15 mouse cellular contexts compared by ENCODE assay signal in genomic region chr1:191945341-191945740, GRCm38 (mm10). TPM values are rescaled to one million over a fixed set of nuclear protein-coding genes. Genes with fewer than 3 reads are reported as not detected.
"Had no signal": no experiment of that assay in that cellular context is flagged by ENCODE, and none has a peak within 500 bp of the region (broad histone marks: within the 10 kb centered on the region; RNA-seq: fewer than 3 reads in every experiment).

No protein-coding gene starts in this region.

- H3K9ac ChIP-seq: limb, embryonic 13.5 days; liver, embryonic 13.5 days; midbrain, embryonic 12.5 days; neural tube, embryonic 13.5 days had no signal

- H3K9me3 ChIP-seq: limb, embryonic 13.5 days; liver, embryonic 13.5 days; midbrain, embryonic 12.5 days; neural tube, embryonic 13.5 days had no signal

- H3K4me2 ChIP-seq: limb, embryonic 13.5 days; liver, embryonic 13.5 days; midbrain, embryonic 12.5 days; neural tube, embryonic 13.5 days had no signal

- H3K4me1 ChIP-seq: limb, embryonic 13.5 days; midbrain, embryonic 12.5 days; neural tube, embryonic 13.5 days had no signal

- DNase-seq: kidney, postnatal 10 days; kidney, postnatal 4 days; left cerebral cortex, postnatal 4 days; liver, embryonic 13.5 days; lung, adult 18-20 months; retina, postnatal 1 day; right cerebral cortex, postnatal 4 days; spleen, adult 18-20 months; thymus, postnatal 36 days had no signal

- H3K4me3 ChIP-seq: layer of hippocampus, adult 2 months; limb, embryonic 13.5 days; liver, embryonic 13.5 days; midbrain, embryonic 12.5 days; neural tube, embryonic 13.5 days had no signal

- H3K27ac ChIP-seq: layer of hippocampus, adult 2 months; limb, embryonic 13.5 days; liver, embryonic 13.5 days; midbrain, embryonic 12.5 days; neural tube, embryonic 13.5 days had no signal

- H3K36me3 ChIP-seq: limb, embryonic 13.5 days; liver, embryonic 13.5 days; midbrain, embryonic 12.5 days; neural tube, embryonic 13.5 days had no signal

- H3K27me3 ChIP-seq: limb, embryonic 13.5 days; liver, embryonic 13.5 days; midbrain, embryonic 12.5 days; neural tube, embryonic 13.5 days had no signal

- ATAC-seq: midbrain, embryonic 16.5 days had no signal

RNA-seq across cellular contexts. Expression of gene Rd3, which starts 31.8 kb away (rescaled TPM):
- total RNA-seq: megakaryocyte-erythroid progenitor cell, adult 5-6 weeks had no signal
